ENCODE assay signal across 11 mouse cellular contexts in the genomic region with DNA sequence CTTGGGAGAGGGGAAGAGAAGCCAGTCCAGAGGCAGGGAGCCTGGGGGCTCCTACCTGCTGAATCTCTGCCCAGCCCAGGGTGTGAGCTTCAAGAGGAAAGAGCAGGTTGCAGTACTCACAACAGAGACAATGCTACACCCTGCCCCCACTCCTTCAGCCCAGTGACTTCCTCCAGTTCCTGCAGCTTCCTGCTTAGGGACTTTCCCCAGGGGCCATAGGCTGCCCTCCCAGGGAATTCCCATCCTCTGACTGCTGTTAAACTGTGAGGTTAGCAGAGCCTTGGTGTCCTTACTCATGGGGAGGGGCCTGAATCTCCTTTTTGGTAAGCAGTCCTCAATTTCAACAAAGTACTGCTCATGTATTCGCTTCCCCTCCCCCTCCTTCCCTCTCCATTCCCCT. TPM values are rescaled to one million over a fixed set of nuclear protein-coding genes. Genes with fewer than 3 reads are reported as not detected.
A peak's percentile ranks its signal among the peaks of the same experiment; 100 is the strongest.
DNase-seq lines count a peak whose midpoint lies in the region; ATAC-seq and TF ChIP-seq lines count a peak whose summit lies in the region.
"Had no signal": no experiment of that assay in that cellular context is flagged by ENCODE, and none has a peak within 500 bp of the region (broad histone marks: within the 10 kb centered on the region; RNA-seq: fewer than 3 reads in every experiment).

No protein-coding gene starts in this region.

- H3K36me3 ChIP-seq in heart, adult 2 months (ENCODE audit: control insufficient read depth, insufficient read depth, low read length) = no peaks in the 10 kb centered on the region
- H3K36me3 ChIP-seq in intestine, embryonic 15.5 days = no peaks in the 10 kb centered on the region
- no peaks in the 10 kb centered on the region for H3K36me3 ChIP-seq in stomach, postnatal 0 days (ENCODE audit: control insufficient read depth, insufficient read depth, low read length)
- H3K36me3 ChIP-seq: embryonic facial prominence, embryonic 12.5 days had no signal

- H3K4me3 ChIP-seq in heart, adult 2 months = no peak overlapping the region
- H3K4me3 ChIP-seq in intestine, embryonic 15.5 days (replicated peaks) = no peak overlapping the region
- no peak overlapping the region for H3K4me3 ChIP-seq in stomach, postnatal 0 days (ENCODE audit: low read depth, low read length)
- H3K4me3 ChIP-seq: embryonic facial prominence, embryonic 12.5 days had no signal

- no peak for TF ChIP-seq CTCF in heart, adult 2 months (IDR thresholded peaks at IDR 0.05)
- no peak for TF ChIP-seq CTCF in stomach, postnatal 0 days (IDR thresholded peaks at IDR 0.05; ENCODE audit: low read depth)

- 62% methylated on average over 1 of the region's 1 CpGs for WGBS in heart, adult 2 months
- 73% methylated on average over 1 of the region's 1 CpGs for WGBS in intestine, embryonic 15.5 days
- 73% methylated on average over 1 of the region's 1 CpGs for WGBS in stomach, postnatal 0 days

- ATAC-seq in intestine, embryonic 15.5 days = peak; percentile 67
- 0 out of 2 replicates have a peak, but pooled peaks have one; percentile 11 for ATAC-seq in stomach, postnatal 0 days (ENCODE audit: low FRiP score, low TSS enrichment)
- ATAC-seq in erythroid progenitor cell, adult 5-6 weeks (replicated peaks; ENCODE audit: low FRiP score, poor library complexity, severe bottlenecking) = no peak

- intact Hi-C loops in heart, adult 2 months (cut with DNase I) = loop anchor here (10.0 kb wide), 1 partner anchor 571 kb away; no protein-coding TSS in a partner anchor
- intact Hi-C loops in heart, postnatal 25 days (cut with DNase I) = no loop called here

- H3K27me3 ChIP-seq in heart, adult 2 months (ENCODE audit: control insufficient read depth, insufficient read depth, low read length) = no peaks in the 10 kb centered on the region
- H3K27me3 ChIP-seq in intestine, embryonic 15.5 days (replicated peaks) = no peaks in the 10 kb centered on the region
- no peaks in the 10 kb centered on the region for H3K27me3 ChIP-seq in stomach, postnatal 0 days (ENCODE audit: control insufficient read depth, insufficient read depth, low read length)
- H3K27me3 ChIP-seq: embryonic facial prominence, embryonic 12.5 days had no signal

- DNase-seq in heart, adult 2 months = peak in 1 of 2 experiments; percentile 42
- DNase-seq in heart, postnatal 25 days (ENCODE audit: low spot score) = no peak
- DNase-seq in spleen, postnatal 36 days (ENCODE audit: low spot score in 2 of 2) = peak; percentile 27 to 43
- no peak for DNase-seq in spleen, postnatal 10 days (ENCODE audit: low spot score in 2 of 2)
- DNase-seq in stomach, postnatal 0 days (ENCODE audit: low spot score) = no peak
- DNase-seq in layer of hippocampus, postnatal 36 days = no peak
- DNase-seq: gastrocnemius, postnatal 25 days; layer of hippocampus, adult 9-11 months had no signal

- no peak overlapping the region for H3K27ac ChIP-seq in heart, adult 2 months
- H3K27ac ChIP-seq in intestine, embryonic 15.5 days = no peak overlapping the region
- no peak overlapping the region for H3K27ac ChIP-seq in stomach, postnatal 0 days (replicated peaks)
- H3K27ac ChIP-seq: embryonic facial prominence, embryonic 12.5 days had no signal

- H3K79me2 ChIP-seq in heart, adult 2 months (replicated peaks; ENCODE audit: control insufficient read depth, insufficient read depth, low read length) = no peaks in the 10 kb centered on the region

- peaks cover 12% of the 10 kb centered on the region for H3K4me1 ChIP-seq in heart, adult 2 months (ENCODE audit: control insufficient read depth, insufficient read depth, low read length)
- H3K4me1 ChIP-seq in intestine, embryonic 15.5 days (replicated peaks) = peaks cover 23% of the 10 kb centered on the region
- no peaks in the 10 kb centered on the region for H3K4me1 ChIP-seq in stomach, postnatal 0 days (replicated peaks; ENCODE audit: control insufficient read depth, insufficient read depth)

- H3K9me3 ChIP-seq in intestine, embryonic 15.5 days = no peaks in the 10 kb centered on the region
- no peaks in the 10 kb centered on the region for H3K9me3 ChIP-seq in stomach, postnatal 0 days (ENCODE audit: control insufficient read depth, low read length)
- H3K9me3 ChIP-seq: embryonic facial prominence, embryonic 12.5 days had no signal

- H3K9ac ChIP-seq in heart, adult 2 months (ENCODE audit: low read depth, low read length) = no peak overlapping the region
- H3K9ac ChIP-seq in intestine, embryonic 15.5 days = no peak overlapping the region
- H3K9ac ChIP-seq in stomach, postnatal 0 days (ENCODE audit: low read length) = no peak overlapping the region
- H3K9ac ChIP-seq: embryonic facial prominence, embryonic 12.5 days had no signal

- no peak overlapping the region for H3K4me2 ChIP-seq in intestine, embryonic 15.5 days (replicated peaks)
- no peak overlapping the region for H3K4me2 ChIP-seq in stomach, postnatal 0 days (replicated peaks; ENCODE audit: low read depth)
- H3K4me2 ChIP-seq: embryonic facial prominence, embryonic 12.5 days had no signal

- peak; percentile 21; the same call in 1 of the 2 replicates for TF ChIP-seq EP300 in heart, adult 2 months (IDR thresholded peaks at IDR 0.05; ENCODE audit: insufficient read depth, low read depth, low read length)
- TF ChIP-seq EP300 in stomach, postnatal 0 days (optimal IDR thresholded peaks at IDR 0.05) = no peak

- no peak for TF ChIP-seq POLR2A in heart, adult 2 months (IDR thresholded peaks at IDR 0.05; ENCODE audit: insufficient read depth, low read depth, low read length)

RNA-seq across cellular contexts. Expression of gene Trp53i11, which starts 26.8 kb away (rescaled TPM):
- 10 to 100 TPM; 25.2 to 33.2 TPM for total RNA-seq in heart, adult 2 months (2021)
- 34.4 and 42.7 TPM in 2 replicates for polyA plus RNA-seq in heart, adult 2 months (2012; rRNA removed)
- total RNA-seq in heart, postnatal 25 days (2021) = 10 to 100 TPM; 30.3 to 45.6 TPM
- polyA plus RNA-seq in intestine, embryonic 15.5 days (2015; fragmentation: Nextera tagmentation; extraction: Ambion mirVana) = 36.0 and 38.8 TPM in 2 replicates
- polyA plus RNA-seq in stomach, postnatal 0 days (2015; fragmentation: Nextera tagmentation; extraction: Ambion mirVana) = 17.3 and 27.8 TPM in 2 replicates
- 5.0 and 5.4 TPM in 2 replicates for total RNA-seq in erythroid progenitor cell, adult 5-6 weeks (2015; ENCODE audit: low replicate concordance)
- 3.4 and 7.2 TPM in 2 replicates for total RNA-seq in erythroid progenitor cell, adult 5-6 weeks (2017; ENCODE audit: low replicate concordance)
- 10 to 100 TPM; 79.8 to 83.2 TPM for total RNA-seq in layer of hippocampus, postnatal 36 days (2021)

Comparison
In these comparisons a context has a peak if more than half of its experiments do, and no peak if none do; other contexts are left out.
1. DNase-seq: peak in spleen, postnatal 36 days (2 of 2); none in heart, postnatal 25 days (single experiment), spleen, postnatal 10 days (0 of 2), stomach, postnatal 0 days (single experiment) and layer of hippocampus, postnatal 36 days (0 of 2).